Mouse (Mus musculus): ENCODE measurements at regions not wholly inside any gene's neighbourhood (a gene's known extent, or its start where the extent isn't known, plus 50 kb on each side); places are given as distances from the start of the nearest gene placed in this dataset.

DNA sequence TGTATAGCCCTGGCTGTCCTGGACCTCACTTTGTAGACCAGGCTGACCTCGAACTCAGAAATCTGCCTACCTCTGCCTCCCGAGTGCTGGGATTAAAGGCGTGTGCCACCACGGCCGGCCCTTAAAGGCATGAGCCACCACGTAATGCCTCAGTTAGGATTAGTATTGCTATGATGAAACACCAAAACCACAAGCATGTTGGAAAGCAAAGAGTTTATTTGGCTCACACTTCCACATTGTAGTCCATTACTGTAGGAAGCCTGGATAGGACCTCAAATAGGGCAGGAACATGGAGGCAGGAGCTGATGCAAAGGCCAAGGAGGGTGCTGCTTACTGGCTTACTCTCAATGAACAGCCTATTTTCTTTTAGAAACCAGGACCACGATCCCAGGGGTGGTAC lies 278.0 kb upstream of the Col3a1 start:
- TF ChIP-seq CTCF (IDR thresholded peaks at IDR 0.05; ENCODE audit: borderline replicate concordance, extremely low read depth, insufficient read depth, insufficient read length) = no peak
- no peak for TF ChIP-seq POLR2A (IDR thresholded peaks at IDR 0.05; ENCODE audit: borderline replicate concordance, extremely low read depth, insufficient read depth, insufficient read length, poor library complexity, severe bottlenecking)
